Mouse (Mus musculus) layer of hippocampus, adult 11-12 months (tissue): ENCODE data around the gene Tmem185b.
A peak's percentile ranks its signal among the peaks of the same experiment; 100 is the strongest.

Experiments used
- DNase-seq: peaks from one replicate; pipeline ENCODE4 v3.0.0; 2022; ENCODE audit warnings: low spot score

Gene Tmem185b

GRCm38 (mm10) chr1:119503808-119504207 is 22.2 kb upstream of the Tmem185b start:
- no peak for DNase-seq

GRCm38 (mm10) chr1:119504260-119505062 is 21.5 kb upstream of the Tmem185b start, which contains the start of gene Ralb:
Gene Ralb (minus strand): TSS chr1:119504794.
- peak; percentile 98 for DNase-seq

DNA sequence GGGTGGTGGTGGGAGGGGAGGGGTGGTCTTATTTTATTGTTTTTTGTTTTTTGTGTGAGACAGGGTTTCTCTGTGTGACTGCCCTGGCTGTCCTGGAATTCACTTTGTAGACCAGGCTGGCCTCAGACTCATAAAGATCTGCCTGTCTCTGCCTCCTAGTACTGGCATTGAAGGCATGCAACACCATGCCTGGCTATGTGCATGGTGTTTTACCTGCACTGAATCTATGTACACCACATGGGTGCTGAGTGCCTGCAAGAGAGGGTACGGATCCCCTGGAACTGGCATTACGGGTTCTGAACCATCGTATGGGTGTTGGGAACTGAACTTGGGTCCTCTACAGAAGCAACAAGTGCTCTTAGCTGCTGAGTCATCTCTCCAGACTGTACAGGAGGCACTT is 20.0 kb upstream of the Tmem185b start:
- DNase-seq, result no peak

DNA sequence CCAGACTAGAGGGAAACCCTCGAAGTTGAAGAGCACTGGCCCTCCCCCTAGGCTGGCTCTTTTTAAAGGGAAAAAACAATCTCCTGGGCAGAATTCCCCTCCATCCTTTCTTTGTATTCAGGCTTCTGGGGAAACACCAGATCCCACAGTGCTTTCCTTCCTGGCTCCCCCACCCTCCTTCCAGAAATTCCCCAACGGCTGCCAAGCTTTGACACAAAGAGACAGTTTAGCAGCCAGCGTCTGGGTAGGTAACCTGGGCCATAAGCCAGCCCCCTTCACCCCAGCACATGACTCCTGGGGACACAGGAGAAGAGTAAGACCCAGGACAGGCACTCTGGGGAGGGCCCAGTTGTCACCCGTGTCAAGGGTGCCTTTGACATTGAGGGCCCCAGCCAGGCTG is 17.4 kb upstream of the Tmem185b start:
- no peak for DNase-seq

- no peak for DNase-seq
Measured at GRCm38 (mm10) chr1:119509474-119509873, 16.5 kb upstream of the Tmem185b start.

- no peak for DNase-seq
Measured at GRCm38 (mm10) chr1:119510409-119510808, 15.6 kb upstream of the Tmem185b start.

GRCm38 (mm10) chr1:119510857-119511256 is 15.1 kb upstream of the Tmem185b start:
- no peak for DNase-seq

GRCm38 (mm10) chr1:119518060-119518459 is 7.9 kb upstream of the Tmem185b start:
- no peak for DNase-seq

GRCm38 (mm10) chr1:119518786-119519185 is 7.2 kb upstream of the Tmem185b start:
- no peak for DNase-seq

DNA sequence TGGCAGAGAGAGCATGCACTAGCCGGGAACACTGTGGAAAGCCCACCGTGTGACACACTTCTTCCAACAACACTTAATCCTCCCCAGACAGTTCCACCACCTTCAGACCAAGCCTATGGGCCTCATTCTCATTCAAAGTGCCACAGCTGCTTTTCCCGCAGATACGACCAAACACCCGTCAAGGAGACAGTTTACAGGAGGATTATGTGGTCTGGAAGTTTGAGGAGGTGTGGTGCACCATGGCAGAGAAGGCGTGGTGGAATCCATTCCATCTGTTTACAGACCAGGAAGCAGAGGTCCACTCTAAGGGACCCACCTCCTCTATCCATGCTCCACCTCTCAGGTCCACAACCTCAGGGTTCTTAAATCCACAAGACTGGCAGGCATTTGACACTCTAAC is 6.7 kb upstream of the Tmem185b start:
- DNase-seq, result no peak

GRCm38 (mm10) chr1:119521029-119521428 is 4.9 kb upstream of the Tmem185b start:
- no peak for DNase-seq

DNA sequence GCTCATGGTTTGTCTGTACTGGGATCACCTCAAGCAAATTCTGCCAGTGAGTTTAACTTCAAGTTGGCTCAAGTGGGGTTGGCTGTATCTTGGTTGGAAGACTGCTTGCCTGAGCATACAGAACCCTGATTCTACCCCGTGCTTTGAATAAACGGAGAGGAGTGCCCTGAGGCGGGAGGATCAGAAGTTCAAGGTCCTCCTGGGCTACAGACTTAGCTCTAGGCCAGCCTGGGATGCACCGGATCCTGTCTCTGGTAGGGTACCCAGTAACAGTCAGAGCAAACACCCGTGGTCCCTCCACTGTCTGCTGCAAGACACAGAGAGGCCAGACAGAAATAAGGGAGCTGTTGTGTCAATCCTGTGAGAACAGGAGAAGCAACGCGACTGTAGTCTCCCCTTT is 4.3 kb upstream of the Tmem185b start:
- DNase-seq, result no peak

GRCm38 (mm10) chr1:119522726-119523125 is 3.2 kb upstream of the Tmem185b start:
- DNase-seq, result no peak

GRCm38 (mm10) chr1:119523369-119523768 is 2.6 kb upstream of the Tmem185b start:
- no peak for DNase-seq

GRCm38 (mm10) chr1:119523826-119524225 is 2.1 kb upstream of the Tmem185b start:
- DNase-seq, result no peak

DNA sequence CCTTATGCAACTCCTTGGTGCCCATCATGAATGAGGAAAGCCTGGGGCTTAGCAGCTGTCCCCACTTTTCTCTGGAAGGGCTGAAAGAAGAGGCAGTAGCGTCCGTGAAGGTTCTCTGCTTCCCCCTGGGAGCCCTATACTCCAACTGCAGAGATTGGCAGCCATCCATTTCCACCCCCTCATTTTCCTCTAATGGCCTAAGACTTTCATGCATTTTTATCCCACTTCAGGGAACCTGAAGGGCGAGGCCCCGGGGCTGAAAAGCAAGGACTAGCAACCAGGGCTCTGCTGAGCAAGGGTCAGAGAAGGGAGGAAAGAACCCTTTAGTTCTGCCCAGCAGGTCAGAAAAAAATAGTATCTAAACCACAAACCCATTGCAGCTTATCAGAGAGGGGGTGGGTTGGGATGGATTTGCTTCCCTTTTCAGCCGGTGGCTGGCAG is 936 bp upstream of the Tmem185b start:
- peak; percentile 43 for DNase-seq

GRCm38 (mm10) chr1:119530941-119531340 is 5.0 kb downstream of the Tmem185b start:
- DNase-seq, result no peak

- no peak for DNase-seq
Measured at GRCm38 (mm10) chr1:119532165-119532564, 6.2 kb downstream of the Tmem185b start.

- peak; percentile 37 for DNase-seq
Measured at GRCm38 (mm10) chr1:119533093-119533805, 7.3 kb downstream of the Tmem185b start.

DNA sequence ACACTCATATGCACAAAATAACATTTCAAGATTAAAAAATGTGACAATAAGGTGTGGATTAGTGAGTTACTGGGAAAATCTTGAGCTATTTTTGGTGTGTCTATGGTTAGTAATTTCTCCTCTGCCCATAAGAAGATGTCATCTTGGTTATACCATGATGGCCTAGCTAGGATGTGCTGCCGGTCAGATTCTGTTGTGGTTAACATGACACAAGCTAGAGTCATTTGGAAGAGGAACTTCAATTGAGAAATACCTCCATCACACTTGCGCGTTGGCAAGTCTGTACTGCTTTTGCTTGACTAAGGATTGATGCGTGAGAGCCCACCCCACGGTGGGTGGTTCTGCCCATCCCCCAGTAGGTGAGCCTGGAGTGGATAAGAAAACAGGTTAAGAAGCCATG is 8.4 kb downstream of the Tmem185b start:
- DNase-seq, result no peak

DNA sequence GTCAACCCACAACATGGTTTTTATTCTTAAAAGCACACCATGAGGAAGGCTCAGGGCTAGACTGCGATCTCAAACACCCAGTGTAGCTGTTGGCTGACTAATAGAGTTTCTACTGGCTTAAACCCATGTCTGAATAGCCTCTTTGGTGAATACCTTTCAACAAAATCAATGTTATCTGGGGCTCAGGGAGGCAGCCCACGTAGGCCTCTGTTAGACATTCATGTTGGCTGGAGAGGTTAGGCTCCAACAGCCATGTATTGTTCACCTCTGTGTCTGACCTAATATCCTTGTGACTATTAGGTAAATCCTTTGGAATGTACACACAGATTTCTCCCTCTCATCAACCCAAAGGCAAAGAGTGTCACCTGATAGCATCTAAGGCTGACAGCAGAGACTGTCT is 10.2 kb downstream of the Tmem185b start:
- no peak for DNase-seq

DNA sequence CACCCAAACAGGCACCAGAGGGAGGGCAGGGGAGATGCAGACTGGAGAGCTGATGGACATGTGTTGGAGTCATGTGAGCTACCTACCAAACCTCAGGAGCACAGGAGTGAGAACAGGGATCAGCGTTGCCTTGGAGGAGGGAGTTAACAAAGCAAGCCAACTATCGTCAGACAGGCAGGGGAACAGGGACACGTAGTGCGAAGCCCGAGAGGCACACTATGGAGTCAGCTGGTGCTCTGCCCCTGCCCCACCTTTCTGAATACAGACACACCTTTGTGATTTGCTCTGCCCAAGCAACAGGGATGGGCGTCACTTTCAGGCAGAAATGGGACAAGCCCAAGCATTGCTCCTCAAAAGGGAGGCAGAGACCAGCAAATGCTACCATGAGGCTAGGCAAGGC is 11.7 kb downstream of the Tmem185b start:
- no peak for DNase-seq

DNA sequence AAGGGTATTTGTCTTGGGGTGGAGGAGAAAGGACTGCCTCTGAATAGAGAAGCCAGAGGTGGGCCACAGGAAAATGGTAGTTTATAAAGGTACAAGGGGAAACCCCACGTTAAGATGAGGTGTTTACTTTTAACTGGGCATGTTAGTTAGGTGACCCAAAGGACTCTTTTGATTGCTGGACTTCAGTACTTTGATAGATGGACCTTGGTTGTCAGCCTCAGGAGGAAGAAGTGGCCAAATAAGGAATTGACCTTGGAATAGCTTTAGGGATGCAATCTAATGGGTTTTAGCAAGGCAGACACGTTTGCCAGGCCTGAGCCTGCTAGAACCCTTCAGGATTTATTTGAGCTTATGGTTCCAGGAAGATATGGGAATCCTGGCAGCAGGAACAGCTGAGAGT is 13.3 kb downstream of the Tmem185b start:
- DNase-seq, result no peak
